Mouse (Mus musculus) neural tube, embryonic 12.5 days (tissue): ENCODE results near the gene Cpne8. TPM values are rescaled to one million over a fixed set of nuclear protein-coding genes. Genes with fewer than 3 reads are reported as not detected.
"Not testable (repeated sequence)": the region's sequence is repeated elsewhere in the genome, so short reads cannot be mapped to it uniquely, and the experiment has no call there.

Source experiments
- ATAC-seq: fragments of 200-750 bp; cut with Nextera tagmentation; 2 replicates; pipeline ENCODE4 v1.8.0; 2017; ENCODE audit warnings: low read depth, mild to moderate bottlenecking, moderate TSS enrichment, moderate library complexity; ENCODE audit not compliant: low FRiP score
- H3K27ac ChIP-seq: fragments of 300-500 bp; sonication (generic); 2 replicates; pipeline ENCODE4 v1.5.1; 2016
- H3K27me3 ChIP-seq: fragments of 300-500 bp; sonication (generic); replicated peaks from 2 replicates; pipeline ENCODE4 v1.6.1; 2016; ENCODE audit warnings: mild to moderate bottlenecking
- H3K36me3 ChIP-seq: fragments of 300-500 bp; sonication (generic); 2 replicates; pipeline ENCODE4 v1.6.1; 2016; ENCODE audit warnings: mild to moderate bottlenecking
- H3K4me1 ChIP-seq: fragments of 300-500 bp; sonication (generic); 2 replicates; pipeline ENCODE4 v1.6.1; 2016
- H3K4me2 ChIP-seq: fragments of 300-500 bp; sonication (generic); replicated peaks from 2 replicates; pipeline ENCODE4 v1.6.1; 2016; ENCODE audit warnings: mild to moderate bottlenecking
- H3K4me3 ChIP-seq: fragments of 300-500 bp; sonication (generic); 2 replicates; pipeline ENCODE4 v1.5.1; 2016
- H3K9ac ChIP-seq: fragments of 300-500 bp; sonication (generic); 2 replicates; pipeline ENCODE4 v1.6.1; 2016; ENCODE audit warnings: mild to moderate bottlenecking
- H3K9me3 ChIP-seq: fragments of 300-500 bp; sonication (generic); 2 replicates; pipeline ENCODE4 v1.6.1; 2016; ENCODE audit warnings: mild to moderate bottlenecking
- WGBS: fragments of 180-500 bp; shearing (Covaris S2); methylation state at CpG from one replicate; pipeline ENCODE4 v1.1.7; 2016; 5-methylcytosine and 5-hydroxymethylcytosine counted together
- polyA plus RNA-seq: library from polyadenylated mRNA; unstranded; fragments of >200 nt; fragmentation: Nextera tagmentation; extraction: Ambion mirVana; gene quantifications from 2 replicates; pipeline ENCODE4 v1.2.1, GENCODE M21; 2016

Cpne8 gene
- polyA plus RNA-seq, 1 experiment from 2014 or later, result 7.2 TPM

GRCm38 (mm10) chr15:90660723-90661122, 18.5 kb downstream of the Cpne8 start:
- 93% methylated on average over 3 of the region's 3 CpGs for WGBS

GRCm38 (mm10) chr15:90658053-90658452, 21.2 kb downstream of the Cpne8 start:
- H3K9ac ChIP-seq, result no peak overlapping the region
- H3K36me3 ChIP-seq, result no peaks in the 10 kb centered on the region
- no peak for ATAC-seq
- H3K4me3 ChIP-seq, result no peak overlapping the region
- no peaks in the 10 kb centered on the region for H3K9me3 ChIP-seq
- no peaks in the 10 kb centered on the region for H3K27me3 ChIP-seq
- WGBS, result 74% methylated on average over 2 of the region's 2 CpGs
- H3K27ac ChIP-seq, result no peak overlapping the region
- no peaks in the 10 kb centered on the region for H3K4me1 ChIP-seq
- no peak overlapping the region for H3K4me2 ChIP-seq

More at GRCm38 (mm10) chr15:90660723-90661122, 18.5 kb downstream of the Cpne8 start:
- H3K9me3 ChIP-seq, result no peaks in the 10 kb centered on the region
- H3K9ac ChIP-seq, result no peak overlapping the region
- no peak overlapping the region for H3K27ac ChIP-seq
- ATAC-seq, result no peak
- H3K4me1 ChIP-seq, result no peaks in the 10 kb centered on the region
- H3K4me2 ChIP-seq, result no peak overlapping the region
- H3K27me3 ChIP-seq, result no peaks in the 10 kb centered on the region
- no peak overlapping the region for H3K4me3 ChIP-seq
- H3K36me3 ChIP-seq, result no peaks in the 10 kb centered on the region

- no peaks in the 10 kb centered on the region for H3K36me3 ChIP-seq
- no peak overlapping the region for H3K4me2 ChIP-seq
- H3K4me1 ChIP-seq, result no peaks in the 10 kb centered on the region
- no peaks in the 10 kb centered on the region for H3K9me3 ChIP-seq
- H3K9ac ChIP-seq, result no peak overlapping the region
- H3K27ac ChIP-seq, result no peak overlapping the region
- no peak for ATAC-seq
- no peak overlapping the region for H3K4me3 ChIP-seq
- H3K27me3 ChIP-seq, result no peaks in the 10 kb centered on the region
- 87% methylated on average over 8 of the region's 8 CpGs for WGBS
These were observed 22.7 kb downstream of the Cpne8 start for GRCm38 (mm10) chr15:90656521-90656920.

GRCm38 (mm10) chr15:90647011-90647577, 32.1 kb downstream of the Cpne8 start:
- whole genome bisulfite sequencing, result 83% methylated on average over 5 of the region's 5 CpGs

GRCm38 (mm10) chr15:90646326-90646725, 32.9 kb downstream of the Cpne8 start:
- Histone ChIP-seq H3K9me3 (no peaks in the 10 kb centered on the region; the same call in 1 of the 2 replicates), H3K27ac (no peak overlapping the region), H3K4me3 (no peak overlapping the region), H3K4me1 (no peaks in the 10 kb centered on the region), H3K36me3 (no peaks in the 10 kb centered on the region), H3K4me2 (no peak overlapping the region), H3K27me3 (no peaks in the 10 kb centered on the region), H3K9ac (no peak overlapping the region)
- WGBS, result 49% methylated on average over 4 of the region's 4 CpGs
- no peak for ATAC-seq

More at GRCm38 (mm10) chr15:90647011-90647577, 32.1 kb downstream of the Cpne8 start:
- Histone ChIP-seq H3K9me3 (no peaks in the 10 kb centered on the region; the same call in 1 of the 2 replicates), H3K27ac (no peak overlapping the region), H3K4me2 (no peak overlapping the region), H3K36me3 (no peaks in the 10 kb centered on the region), H3K9ac (no peak overlapping the region), H3K4me1 (no peaks in the 10 kb centered on the region), H3K4me3 (no peak overlapping the region), H3K27me3 (no peaks in the 10 kb centered on the region)
- ATAC-seq, result no peak

- no peaks in the 10 kb centered on the region for H3K4me1 ChIP-seq
- H3K27ac ChIP-seq, result no peak overlapping the region
- H3K27me3 ChIP-seq, result no peaks in the 10 kb centered on the region
- H3K36me3 ChIP-seq, result no peaks in the 10 kb centered on the region
- no peak overlapping the region for H3K4me3 ChIP-seq
- no peak overlapping the region for H3K9ac ChIP-seq
- 83% methylated on average over 10 of the region's 10 CpGs for WGBS
- no peaks in the 10 kb centered on the region; the same call in 1 of the 2 replicates for H3K9me3 ChIP-seq
- ATAC-seq, result no peak
- no peak overlapping the region for H3K4me2 ChIP-seq
These were observed 33.4 kb downstream of the Cpne8 start for GRCm38 (mm10) chr15:90645828-90646227.

GRCm38 (mm10) chr15:90624201-90624600, 55.0 kb downstream of the Cpne8 start:
- Histone ChIP-seq H3K9me3 (no peaks in the 10 kb centered on the region), H3K27ac (no peak overlapping the region), H3K4me3 (no peak overlapping the region), H3K4me1 (no peaks in the 10 kb centered on the region), H3K36me3 (no peaks in the 10 kb centered on the region), H3K27me3 (no peaks in the 10 kb centered on the region), H3K9ac (no peak overlapping the region), H3K4me2 (no peak overlapping the region)
- WGBS, result 77% methylated on average over 5 of the region's 5 CpGs
- ATAC-seq, result no peak

GRCm38 (mm10) chr15:90622005-90622404, 57.2 kb downstream of the Cpne8 start:
- no peak for ATAC-seq
- H3K9me3 ChIP-seq, result no peaks in the 10 kb centered on the region
- H3K27ac ChIP-seq, result no peak overlapping the region
- H3K4me3 ChIP-seq, result no peak overlapping the region
- no peaks in the 10 kb centered on the region for H3K27me3 ChIP-seq
- 70% methylated on average over 3 of the region's 3 CpGs for WGBS
- no peaks in the 10 kb centered on the region for H3K4me1 ChIP-seq
- no peak overlapping the region for H3K9ac ChIP-seq
- H3K4me2 ChIP-seq, result no peak overlapping the region
- H3K36me3 ChIP-seq, result no peaks in the 10 kb centered on the region

- no peaks in the 10 kb centered on the region for H3K9me3 ChIP-seq
- no peak overlapping the region for H3K9ac ChIP-seq
- no peaks in the 10 kb centered on the region for H3K4me1 ChIP-seq
- no peaks in the 10 kb centered on the region for H3K36me3 ChIP-seq
- 82% methylated on average over 4 of the region's 4 CpGs for WGBS
- no peak overlapping the region for H3K4me2 ChIP-seq
- H3K4me3 ChIP-seq, result no peak overlapping the region
- no peak for ATAC-seq
- no peaks in the 10 kb centered on the region for H3K27me3 ChIP-seq
- no peak overlapping the region for H3K27ac ChIP-seq
These were observed 59.5 kb downstream of the Cpne8 start for GRCm38 (mm10) chr15:90619736-90620135.

- ATAC-seq, result no peak
- H3K9me3 ChIP-seq, result no peaks in the 10 kb centered on the region
- WGBS, result 76% methylated on average over 8 of the region's 8 CpGs
These were observed 63.0 kb downstream of the Cpne8 start for GRCm38 (mm10) chr15:90616116-90616798.

GRCm38 (mm10) chr15:90610767-90611166, 68.5 kb downstream of the Cpne8 start:
- not testable (repeated sequence) for H3K9ac ChIP-seq, H3K4me3 ChIP-seq, H3K4me1 ChIP-seq, H3K27ac ChIP-seq, H3K9me3 ChIP-seq, ATAC-seq, H3K36me3 ChIP-seq, H3K4me2 ChIP-seq, H3K27me3 ChIP-seq
- 84% methylated on average over 4 of the region's 4 CpGs for WGBS

More at GRCm38 (mm10) chr15:90616116-90616798, 63.0 kb downstream of the Cpne8 start:
- H3K4me2 ChIP-seq, result no peak overlapping the region
- no peak overlapping the region for H3K9ac ChIP-seq
- no peak overlapping the region for H3K27ac ChIP-seq
- H3K27me3 ChIP-seq, result no peaks in the 10 kb centered on the region
- H3K4me1 ChIP-seq, result no peaks in the 10 kb centered on the region
- no peak overlapping the region for H3K4me3 ChIP-seq
- H3K36me3 ChIP-seq, result no peaks in the 10 kb centered on the region

- no peak overlapping the region for H3K27ac ChIP-seq
- H3K4me2 ChIP-seq, result no peak overlapping the region
- ATAC-seq, result no peak
- 66% methylated on average over 4 of the region's 4 CpGs for WGBS
- no peaks in the 10 kb centered on the region for H3K4me1 ChIP-seq
- H3K9me3 ChIP-seq, result no peaks in the 10 kb centered on the region
- H3K36me3 ChIP-seq, result no peaks in the 10 kb centered on the region
- H3K9ac ChIP-seq, result no peak overlapping the region
- no peak overlapping the region for H3K4me3 ChIP-seq
- no peaks in the 10 kb centered on the region for H3K27me3 ChIP-seq
These were observed 69.3 kb downstream of the Cpne8 start for GRCm38 (mm10) chr15:90609836-90610415.
